Mouse (Mus musculus) small intestine, adult 2 months (tissue): ENCODE measurements around the gene Wdr25. TPM values are rescaled to one million over a fixed set of nuclear protein-coding genes. Genes with fewer than 3 reads are reported as not detected.

Source experiments
- H3K27ac ChIP-seq: fragments of 200-500 bp; 2 replicates; pipeline ENCODE4 v1.5.1; 2012; ENCODE audit warnings: low read depth, low read length, control low read depth, inconsistent platforms; ENCODE audit not compliant: insufficient read depth
- H3K27me3 ChIP-seq: fragments of 200-500 bp; 2 replicates; pipeline ENCODE4 v1.6.1; 2012; ENCODE audit warnings: mild to moderate bottlenecking, moderate library complexity, low read length, inconsistent platforms; ENCODE audit not compliant: control insufficient read depth, insufficient read depth
- H3K36me3 ChIP-seq: fragments of 200-500 bp; 2 replicates; pipeline ENCODE4 v1.6.1; 2012; ENCODE audit warnings: mild to moderate bottlenecking, low read length, control low read depth, inconsistent platforms; ENCODE audit not compliant: control insufficient read depth, insufficient read depth
- H3K4me1 ChIP-seq: fragments of 200-500 bp; 2 replicates; pipeline ENCODE4 v1.6.1; 2012; ENCODE audit warnings: low read length, inconsistent platforms, mixed read lengths; ENCODE audit not compliant: control insufficient read depth, insufficient read depth, insufficient read length
- H3K4me3 ChIP-seq: fragments of 200-500 bp; 2 replicates; pipeline ENCODE4 v1.5.1; 2012; ENCODE audit warnings: low read depth, mild to moderate bottlenecking, control low read depth, inconsistent platforms, low read length, moderate library complexity
- CTCF ChIP-seq: fragments of 200-500 bp; IDR thresholded peaks from 2 replicates; pipeline ENCODE4 v1.5.1; 2012; ENCODE audit warnings: low read depth, mild to moderate bottlenecking, control low read depth, inconsistent platforms, low read length, moderate library complexity, mixed read lengths; ENCODE audit not compliant: insufficient replicate concordance, insufficient read length; ENCODE audit errors: extremely low read depth
- POLR2A ChIP-seq: fragments of 200-500 bp; IDR thresholded peaks from 2 replicates; pipeline ENCODE4 v1.6.1; 2012; ENCODE audit warnings: low read depth, mild to moderate bottlenecking, control low read depth, inconsistent platforms, low read length, moderate library complexity
- WGBS: fragments of 180-500 bp; shearing (Covaris S2); methylation state at CpG from one replicate; pipeline ENCODE4 v1.1.7; 2018; 5-methylcytosine and 5-hydroxymethylcytosine counted together
- polyA plus RNA-seq: library from polyadenylated mRNA; depleted of rRNA; stranded (reverse); fragments of >200 nt; gene quantifications from 2 replicates; pipeline ENCODE4 v1.2.3, GENCODE M21; 2012

The Wdr25 gene
- polyA plus RNA-seq, 1 experiment: 8.8 TPM

DNA sequence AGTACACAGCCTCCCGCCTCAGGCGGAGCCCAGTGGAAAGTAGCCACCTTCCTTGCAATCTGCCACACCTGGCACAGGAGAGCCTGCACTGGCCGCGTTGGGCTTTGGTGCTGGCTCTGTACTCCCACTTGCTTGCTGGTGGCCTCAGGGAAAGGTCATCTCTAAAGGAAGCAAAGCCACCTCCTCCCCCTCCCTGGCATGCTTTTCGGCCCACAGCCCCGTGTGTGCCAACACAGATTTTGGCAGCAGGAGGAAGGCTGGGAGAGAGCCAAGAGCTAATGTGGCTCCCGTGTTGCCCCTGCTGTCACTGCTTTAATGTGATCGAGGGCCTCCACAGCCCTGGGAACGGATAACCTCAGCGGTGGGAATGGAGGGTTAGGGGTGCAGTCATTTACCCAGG, 66.8 kb downstream of the Wdr25 start:
- TF ChIP-seq POLR2A (no peak), CTCF (no peak)
- WGBS: 24% methylated on average over 10 of the region's 10 CpGs
- H3K27ac ChIP-seq: no peak overlapping the region

GRCm38 (mm10) chr12:108967631-108968030, 74.2 kb downstream of the Wdr25 start:
- 72% methylated on average over 4 of the region's 4 CpGs for WGBS
- Histone ChIP-seq H3K36me3 (no peaks in the 10 kb centered on the region), H3K27ac (no peak overlapping the region), H3K4me3 (no peak overlapping the region), H3K27me3 (no peaks in the 10 kb centered on the region), H3K4me1 (0 out of 2 replicates have a peak, but pooled peaks cover 3% of the 10 kb centered on the region)
- TF ChIP-seq CTCF (no peak), POLR2A (no peak)

More for the DNA sequence above, 66.8 kb downstream of the Wdr25 start:
- Histone ChIP-seq H3K27me3 (no peaks in the 10 kb centered on the region), H3K4me1 (peaks cover 2% of the 10 kb centered on the region; the same call in 1 of the 2 replicates), H3K36me3 (no peaks in the 10 kb centered on the region), H3K4me3 (no peak overlapping the region)

DNA sequence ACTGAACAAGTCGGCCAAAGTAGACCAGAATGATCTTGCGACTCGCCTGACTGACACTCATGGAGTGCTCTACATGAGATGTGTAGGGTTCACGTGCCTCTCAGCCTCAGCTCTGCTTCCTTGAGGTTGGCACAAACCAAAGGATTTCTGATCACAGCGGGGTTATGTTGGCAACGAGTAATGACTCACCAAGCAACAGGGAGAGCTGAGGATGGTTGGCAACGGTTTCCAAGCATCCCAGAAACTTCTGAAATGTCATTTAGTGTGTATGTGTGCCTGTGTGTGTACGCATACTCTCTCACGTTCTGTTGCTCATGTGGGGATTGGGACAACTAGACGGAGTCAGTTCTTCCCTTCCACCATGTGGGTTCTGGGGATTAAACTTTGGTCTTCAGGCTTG, 74.6 kb downstream of the Wdr25 start:
- whole genome bisulfite sequencing: 83% methylated on average over 10 of the region's 10 CpGs

DNA sequence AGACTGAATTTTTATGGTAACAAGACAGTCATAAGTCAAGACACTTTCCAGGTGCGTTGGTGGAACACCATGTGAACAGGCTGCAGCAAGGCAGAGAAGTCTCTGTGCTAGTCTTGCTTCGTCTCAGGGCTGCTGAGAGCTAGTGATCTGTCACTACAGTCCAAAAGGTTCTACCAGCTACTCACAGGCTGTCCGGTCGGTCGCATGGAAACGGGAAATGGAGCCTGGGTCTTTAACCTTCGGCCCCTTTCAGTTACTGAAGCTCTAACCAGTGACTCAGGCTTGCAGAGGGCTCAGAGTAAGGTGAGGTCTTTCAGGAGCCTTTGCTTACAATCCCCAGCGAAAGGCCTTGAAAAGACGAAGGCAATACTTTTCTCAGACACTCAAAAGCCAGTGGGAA, 78.0 kb downstream of the Wdr25 start:
- TF ChIP-seq CTCF (no peak), POLR2A (no peak)
- Histone ChIP-seq H3K4me3 (no peak overlapping the region), H3K27me3 (no peaks in the 10 kb centered on the region), H3K36me3 (no peaks in the 10 kb centered on the region), H3K4me1 (0 out of 2 replicates have a peak, but pooled peaks cover 3% of the 10 kb centered on the region), H3K27ac (no peak overlapping the region)
- WGBS: 40% methylated on average over 9 of the region's 9 CpGs

More for the DNA sequence above, 74.6 kb downstream of the Wdr25 start:
- H3K36me3 ChIP-seq: no peaks in the 10 kb centered on the region
- H3K27me3 ChIP-seq: no peaks in the 10 kb centered on the region
- H3K4me1 ChIP-seq: 0 out of 2 replicates have a peak, but pooled peaks cover 3% of the 10 kb centered on the region
- no peak overlapping the region for H3K27ac ChIP-seq
- H3K4me3 ChIP-seq: no peak overlapping the region
- no peak for TF ChIP-seq POLR2A
- no peak for TF ChIP-seq CTCF

DNA sequence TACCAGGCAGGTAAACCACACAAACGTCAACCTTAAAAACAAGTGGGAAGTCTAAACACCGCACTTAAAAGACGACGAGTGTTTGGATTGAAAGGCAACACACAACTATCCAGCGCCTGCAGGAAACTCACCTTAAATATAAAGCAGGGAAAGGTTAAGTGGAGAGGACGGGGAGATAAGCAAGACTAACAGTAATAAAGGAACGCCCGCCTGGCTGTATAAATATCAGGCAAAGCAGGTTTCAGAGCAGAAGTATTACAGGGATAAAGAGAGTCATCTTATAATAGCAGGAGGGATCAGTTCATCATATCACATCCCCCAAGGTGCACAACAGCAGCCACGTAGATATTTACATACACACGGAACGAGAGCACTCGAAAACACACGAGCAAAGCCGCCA, 78.8 kb downstream of the Wdr25 start:
- TF ChIP-seq POLR2A (no peak), CTCF (no peak)
- H3K4me1 ChIP-seq: 0 out of 2 replicates have a peak, but pooled peaks cover 3% of the 10 kb centered on the region
- no peaks in the 10 kb centered on the region for H3K36me3 ChIP-seq
- H3K27me3 ChIP-seq: no peaks in the 10 kb centered on the region
- no peak overlapping the region for H3K27ac ChIP-seq
- WGBS: 19% methylated on average over 14 of the region's 14 CpGs
- H3K4me3 ChIP-seq: no peak overlapping the region

- WGBS: 60% methylated on average over 10 of the region's 10 CpGs
- Histone ChIP-seq H3K36me3 (no peaks in the 10 kb centered on the region), H3K27ac (no peak overlapping the region), H3K4me1 (no peaks in the 10 kb centered on the region), H3K27me3 (no peaks in the 10 kb centered on the region), H3K4me3 (no peak overlapping the region)
- TF ChIP-seq CTCF: no peak
- TF ChIP-seq POLR2A: no peak
Measured at GRCm38 (mm10) chr12:108979977-108980376, 86.5 kb downstream of the Wdr25 start.

GRCm38 (mm10) chr12:108981941-108982683, 88.7 kb downstream of the Wdr25 start:
- no peaks in the 10 kb centered on the region for H3K36me3 ChIP-seq
- TF ChIP-seq CTCF: no peak
- no peak for TF ChIP-seq POLR2A
- H3K4me3 ChIP-seq: no peak overlapping the region
- H3K4me1 ChIP-seq: no peaks in the 10 kb centered on the region
- no peaks in the 10 kb centered on the region for H3K27me3 ChIP-seq
- H3K27ac ChIP-seq: no peak overlapping the region
- 85% methylated on average over 14 of the region's 14 CpGs for WGBS

DNA sequence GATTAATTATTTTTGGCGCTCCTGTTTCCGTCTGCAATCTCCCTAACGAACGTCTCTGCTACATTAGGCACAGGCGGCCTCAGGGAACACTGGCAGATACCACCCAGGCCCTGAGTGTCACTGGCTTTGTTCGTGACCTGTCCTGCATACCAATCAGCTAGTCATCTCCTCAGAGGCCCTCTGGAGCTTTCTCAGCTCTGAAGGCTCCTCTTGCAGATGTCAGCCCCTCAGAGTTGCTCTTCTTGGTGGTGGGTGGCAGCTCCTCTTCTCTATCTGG, 89.2 kb downstream of the Wdr25 start:
- H3K4me3 ChIP-seq: no peak overlapping the region
- H3K27ac ChIP-seq: no peak overlapping the region
- no peak for TF ChIP-seq CTCF
- no peaks in the 10 kb centered on the region for H3K4me1 ChIP-seq
- WGBS: 91% methylated on average over 6 of the region's 6 CpGs
- no peaks in the 10 kb centered on the region for H3K27me3 ChIP-seq
- no peaks in the 10 kb centered on the region for H3K36me3 ChIP-seq
